Mouse (Mus musculus) adrenal gland, adult (tissue): Measurements from ENCODE around the gene Phf1.
"Not testable (repeated sequence)": the region's sequence is repeated elsewhere in the genome, so short reads cannot be mapped to it uniquely, and the experiment has no call there.

Experiments
- DNase-seq, 2 experiments: peaks; one replicate each; pipeline ENCODE4 v3.0.0; 2022 to 2023; ENCODE audit warnings: low spot score in 1 of 2; ENCODE audit not compliant: inconsistent age in 2 of 2

Phf1 gene

GRCm38 (mm10) chr17:26974547-26974946 is 41.7 kb downstream of the Phf1 start:
- DNase-seq, result no peak

- DNase-seq, result no peak
These were observed 42.6 kb downstream of the Phf1 start for GRCm38 (mm10) chr17:26975415-26975814.

GRCm38 (mm10) chr17:26977354-26977753 is 44.5 kb downstream of the Phf1 start:
- DNase-seq, result not testable (repeated sequence)

- DNase-seq, result no peak
These were observed 46.6 kb downstream of the Phf1 start for GRCm38 (mm10) chr17:26979426-26979825.

GRCm38 (mm10) chr17:26981050-26981449 is 48.2 kb downstream of the Phf1 start:
- no peak for DNase-seq

- no peak for DNase-seq
These were observed 50.5 kb downstream of the Phf1 start for GRCm38 (mm10) chr17:26983382-26983781.

GRCm38 (mm10) chr17:26985503-26986179 is 52.8 kb downstream of the Phf1 start:
- DNase-seq, result no peak
